Mouse (Mus musculus) bone marrow, adult 2 months (tissue): ENCODE measurements around the gene Pltp.

Source experiments
- CTCF ChIP-seq: fragments of 200-500 bp; IDR thresholded peaks from 2 replicates; pipeline ENCODE4 v1.5.1; 2011; ENCODE audit warnings: low read length, control low read depth; ENCODE audit not compliant: control insufficient read depth, insufficient read depth
- POLR2A ChIP-seq: fragments of 200-500 bp; IDR thresholded peaks from 2 replicates; pipeline ENCODE4 v1.6.1; 2011; ENCODE audit warnings: low read depth, mild to moderate bottlenecking, control low read depth, low read length, borderline replicate concordance; ENCODE audit not compliant: control insufficient read depth

DNA sequence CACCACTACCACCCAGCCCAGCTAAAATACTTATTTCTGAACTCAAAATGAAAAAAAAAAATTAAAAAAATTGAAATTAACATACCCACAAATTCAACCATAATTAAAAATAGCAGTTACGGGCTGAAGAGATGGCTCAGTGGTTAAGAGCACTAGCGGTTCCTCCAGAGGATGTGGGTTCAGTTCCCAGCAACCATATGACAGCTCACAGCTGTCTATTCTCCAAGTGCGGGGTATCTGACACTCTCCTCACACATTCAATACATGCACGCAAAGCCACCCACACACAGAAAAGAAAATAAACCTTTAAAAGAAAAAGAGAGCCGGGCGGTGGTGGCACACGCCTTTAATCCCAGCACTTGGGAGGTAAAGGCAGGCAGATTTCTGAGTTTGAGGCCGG, 7.5 kb downstream of the Pltp start:
- TF ChIP-seq POLR2A (no peak), CTCF (no peak)
